Mouse (Mus musculus): Measurements from ENCODE around the gene Pimreg. TPM values are rescaled to one million over a fixed set of nuclear protein-coding genes. Genes with fewer than 3 reads are reported as not detected.

Pimreg gene
- polyA plus RNA-seq, 1 experiment from 2014 or later: 138 TPM

GRCm38 (mm10) chr11:72010940-72011722 lies 30.7 kb upstream of the Pimreg start:
- Histone ChIP-seq H3K9me3 (ENCODE audit: control insufficient read depth, low read length) (no peaks in the 10 kb centered on the region), H3K36me3 (ENCODE audit: control insufficient read depth, insufficient read depth, low read length) (no peaks in the 10 kb centered on the region), H3K4me1 (replicated peaks; ENCODE audit: control insufficient read depth, insufficient read depth, low read length) (no peaks in the 10 kb centered on the region), H3K27me3 (ENCODE audit: control insufficient read depth, insufficient read depth, low read depth, low read length) (no peaks in the 10 kb centered on the region), H3K27ac (ENCODE audit: low read length) (no peak overlapping the region), H3K4me2 (ENCODE audit: low read depth, low read length) (no peak overlapping the region), H3K4me3 (ENCODE audit: low read length) (no peak overlapping the region), H3K9ac (ENCODE audit: low read length) (no peak overlapping the region)
- 27% methylated on average over 9 of the region's 9 CpGs for WGBS
- no peak for ATAC-seq (ENCODE audit: low read depth)

GRCm38 (mm10) chr11:72011955-72012354 lies 29.9 kb upstream of the Pimreg start:
- 88% methylated on average over 1 of the region's 1 CpGs for WGBS
- Histone ChIP-seq H3K9me3 (ENCODE audit: control insufficient read depth, low read length) (no peaks in the 10 kb centered on the region), H3K4me3 (ENCODE audit: low read length) (no peak overlapping the region), H3K27ac (ENCODE audit: low read length) (no peak overlapping the region), H3K4me1 (replicated peaks; ENCODE audit: control insufficient read depth, insufficient read depth, low read length) (no peaks in the 10 kb centered on the region), H3K36me3 (ENCODE audit: control insufficient read depth, insufficient read depth, low read length) (no peaks in the 10 kb centered on the region), H3K27me3 (ENCODE audit: control insufficient read depth, insufficient read depth, low read depth, low read length) (no peaks in the 10 kb centered on the region), H3K4me2 (ENCODE audit: low read depth, low read length) (no peak overlapping the region), H3K9ac (ENCODE audit: low read length) (no peak overlapping the region)
- no peak for ATAC-seq (ENCODE audit: low read depth)

- no peak for ATAC-seq (ENCODE audit: low read depth)
- no peaks in the 10 kb centered on the region for H3K36me3 ChIP-seq (ENCODE audit: control insufficient read depth, insufficient read depth, low read length)
- H3K4me3 ChIP-seq (ENCODE audit: low read length): no peak overlapping the region
- H3K27ac ChIP-seq (ENCODE audit: low read length): no peak overlapping the region
- no peaks in the 10 kb centered on the region for H3K4me1 ChIP-seq (replicated peaks; ENCODE audit: control insufficient read depth, insufficient read depth, low read length)
- H3K9me3 ChIP-seq (ENCODE audit: control insufficient read depth, low read length): no peaks in the 10 kb centered on the region
- H3K4me2 ChIP-seq (ENCODE audit: low read depth, low read length): no peak overlapping the region
- 62% methylated on average over 4 of the region's 4 CpGs for WGBS
- no peaks in the 10 kb centered on the region for H3K27me3 ChIP-seq (ENCODE audit: control insufficient read depth, insufficient read depth, low read depth, low read length)
- no peak overlapping the region for H3K9ac ChIP-seq (ENCODE audit: low read length)
These were observed 27.2 kb upstream of the Pimreg start for GRCm38 (mm10) chr11:72014674-72015073.

GRCm38 (mm10) chr11:72016518-72017252 lies 25.1 kb upstream of the Pimreg start:
- Histone ChIP-seq H3K4me1 (replicated peaks; ENCODE audit: control insufficient read depth, insufficient read depth, low read length) (no peaks in the 10 kb centered on the region), H3K27me3 (ENCODE audit: control insufficient read depth, insufficient read depth, low read depth, low read length) (no peaks in the 10 kb centered on the region), H3K4me2 (ENCODE audit: low read depth, low read length) (no peak overlapping the region), H3K36me3 (ENCODE audit: control insufficient read depth, insufficient read depth, low read length) (no peaks in the 10 kb centered on the region), H3K9me3 (ENCODE audit: control insufficient read depth, low read length) (no peaks in the 10 kb centered on the region), H3K4me3 (ENCODE audit: low read length) (no peak overlapping the region), H3K27ac (ENCODE audit: low read length) (no peak overlapping the region), H3K9ac (ENCODE audit: low read length) (no peak overlapping the region)
- 70% methylated on average over 13 of the region's 13 CpGs for WGBS
- no peak for ATAC-seq (ENCODE audit: low read depth)

GRCm38 (mm10) chr11:72017253-72017601 lies 24.6 kb upstream of the Pimreg start:
- H3K4me2 ChIP-seq (ENCODE audit: low read depth, low read length): no peak overlapping the region
- no peaks in the 10 kb centered on the region for H3K27me3 ChIP-seq (ENCODE audit: control insufficient read depth, insufficient read depth, low read depth, low read length)
- H3K9ac ChIP-seq (ENCODE audit: low read length): no peak overlapping the region
- 77% methylated on average over 9 of the region's 9 CpGs for WGBS
- no peaks in the 10 kb centered on the region for H3K9me3 ChIP-seq (ENCODE audit: control insufficient read depth, low read length)
- no peak for ATAC-seq (ENCODE audit: low read depth)
- H3K36me3 ChIP-seq (ENCODE audit: control insufficient read depth, insufficient read depth, low read length): no peaks in the 10 kb centered on the region
- H3K27ac ChIP-seq (ENCODE audit: low read length): no peak overlapping the region
- no peak overlapping the region for H3K4me3 ChIP-seq (ENCODE audit: low read length)
- no peaks in the 10 kb centered on the region for H3K4me1 ChIP-seq (replicated peaks; ENCODE audit: control insufficient read depth, insufficient read depth, low read length)

GRCm38 (mm10) chr11:72021015-72021414 lies 20.8 kb upstream of the Pimreg start:
- Histone ChIP-seq H3K4me1 (replicated peaks; ENCODE audit: control insufficient read depth, insufficient read depth, low read length) (no peaks in the 10 kb centered on the region), H3K4me2 (ENCODE audit: low read depth, low read length) (no peak overlapping the region), H3K27me3 (ENCODE audit: control insufficient read depth, insufficient read depth, low read depth, low read length) (no peaks in the 10 kb centered on the region), H3K27ac (ENCODE audit: low read length) (no peak overlapping the region), H3K9me3 (ENCODE audit: control insufficient read depth, low read length) (no peaks in the 10 kb centered on the region), H3K9ac (ENCODE audit: low read length) (no peak overlapping the region), H3K4me3 (ENCODE audit: low read length) (no peak overlapping the region), H3K36me3 (ENCODE audit: control insufficient read depth, insufficient read depth, low read length) (no peaks in the 10 kb centered on the region)
- 35% methylated on average over 4 of the region's 4 CpGs for WGBS
- ATAC-seq (ENCODE audit: low read depth): no peak

GRCm38 (mm10) chr11:72022827-72023226 lies 19.0 kb upstream of the Pimreg start:
- Histone ChIP-seq H3K27ac (ENCODE audit: low read length) (no peak overlapping the region), H3K4me2 (ENCODE audit: low read depth, low read length) (no peak overlapping the region), H3K36me3 (ENCODE audit: control insufficient read depth, insufficient read depth, low read length) (no peaks in the 10 kb centered on the region), H3K4me1 (replicated peaks; ENCODE audit: control insufficient read depth, insufficient read depth, low read length) (no peaks in the 10 kb centered on the region), H3K27me3 (ENCODE audit: control insufficient read depth, insufficient read depth, low read depth, low read length) (no peaks in the 10 kb centered on the region), H3K9ac (ENCODE audit: low read length) (no peak overlapping the region), H3K4me3 (ENCODE audit: low read length) (no peak overlapping the region), H3K9me3 (ENCODE audit: control insufficient read depth, low read length) (no peaks in the 10 kb centered on the region)
- 61% methylated on average over 6 of the region's 6 CpGs for WGBS
- ATAC-seq (ENCODE audit: low read depth): no peak

- no peak for ATAC-seq (ENCODE audit: low read depth)
- 40% methylated on average over 10 of the region's 10 CpGs for WGBS
- no peak overlapping the region for H3K4me2 ChIP-seq (ENCODE audit: low read depth, low read length)
- H3K9me3 ChIP-seq (ENCODE audit: control insufficient read depth, low read length): no peaks in the 10 kb centered on the region
- no peak overlapping the region for H3K4me3 ChIP-seq (ENCODE audit: low read length)
- no peak overlapping the region for H3K27ac ChIP-seq (ENCODE audit: low read length)
- H3K27me3 ChIP-seq (ENCODE audit: control insufficient read depth, insufficient read depth, low read depth, low read length): no peaks in the 10 kb centered on the region
- no peak overlapping the region for H3K9ac ChIP-seq (ENCODE audit: low read length)
- no peaks in the 10 kb centered on the region for H3K4me1 ChIP-seq (replicated peaks; ENCODE audit: control insufficient read depth, insufficient read depth, low read length)
- H3K36me3 ChIP-seq (ENCODE audit: control insufficient read depth, insufficient read depth, low read length): no peaks in the 10 kb centered on the region
These were observed 18.3 kb upstream of the Pimreg start for GRCm38 (mm10) chr11:72023581-72023980.

GRCm38 (mm10) chr11:72024193-72024781 lies 17.5 kb upstream of the Pimreg start:
- no peak for ATAC-seq (ENCODE audit: low read depth)
- H3K9ac ChIP-seq (ENCODE audit: low read length): no peak overlapping the region
- WGBS: 23% methylated on average over 5 of the region's 5 CpGs

More at GRCm38 (mm10) chr11:72024193-72024781, 17.5 kb upstream of the Pimreg start:
- no peak overlapping the region for H3K4me3 ChIP-seq (ENCODE audit: low read length)
- no peaks in the 10 kb centered on the region for H3K36me3 ChIP-seq (ENCODE audit: control insufficient read depth, insufficient read depth, low read length)
- H3K27ac ChIP-seq (ENCODE audit: low read length): no peak overlapping the region
- no peaks in the 10 kb centered on the region for H3K9me3 ChIP-seq (ENCODE audit: control insufficient read depth, low read length)
- no peaks in the 10 kb centered on the region for H3K27me3 ChIP-seq (ENCODE audit: control insufficient read depth, insufficient read depth, low read depth, low read length)
- no peaks in the 10 kb centered on the region for H3K4me1 ChIP-seq (replicated peaks; ENCODE audit: control insufficient read depth, insufficient read depth, low read length)
- H3K4me2 ChIP-seq (ENCODE audit: low read depth, low read length): no peak overlapping the region
